Mouse (Mus musculus) lung, postnatal 25 days (tissue): Measurements from ENCODE around the gene Xcr1.

Experiments
- DNase-seq: peaks from one replicate; pipeline ENCODE4 v3.0.0; 2022; ENCODE audit warnings: low spot score

Xcr1 gene

DNA sequence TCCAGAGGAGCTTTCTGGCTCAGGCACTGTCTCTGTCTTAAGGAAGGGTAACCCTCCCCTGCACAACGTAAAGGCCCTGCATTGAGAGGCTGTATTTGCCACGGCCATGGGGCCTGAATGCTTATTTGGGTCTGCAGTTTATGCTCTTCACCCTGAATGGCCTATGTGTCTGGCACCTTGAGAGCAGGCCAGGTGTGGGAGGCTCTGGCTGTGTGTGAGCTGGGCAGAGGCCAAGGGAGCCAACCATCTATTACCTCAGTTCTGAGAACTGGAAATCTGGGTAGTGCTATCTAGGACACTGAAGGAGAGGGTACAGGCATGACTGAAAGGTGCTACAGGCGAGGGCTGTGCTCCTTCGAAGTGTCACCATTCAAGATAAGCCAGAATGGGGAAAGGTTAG is 47.0 kb downstream of the Xcr1 start:
- DNase-seq = no peak

DNA sequence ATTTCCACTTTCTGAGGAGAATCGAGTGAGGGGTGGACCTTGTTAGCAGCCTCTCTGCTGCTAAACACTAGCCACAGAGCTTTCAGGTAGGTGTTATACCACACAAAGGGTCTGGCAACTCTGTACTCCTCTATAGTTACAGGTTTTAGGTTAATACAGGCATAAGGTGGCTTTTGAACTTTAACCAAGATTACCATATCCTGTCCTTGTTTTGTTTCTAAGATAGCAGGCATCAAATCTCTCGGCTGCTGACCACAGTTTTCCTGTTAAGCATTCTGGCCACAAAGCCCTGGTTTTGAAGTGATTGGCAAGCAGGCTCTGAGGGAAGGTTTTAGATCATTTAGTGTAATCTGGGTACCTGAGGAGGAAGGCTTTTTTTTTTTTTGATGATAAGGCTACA is 47.5 kb downstream of the Xcr1 start:
- peak; percentile 13 for DNase-seq

DNA sequence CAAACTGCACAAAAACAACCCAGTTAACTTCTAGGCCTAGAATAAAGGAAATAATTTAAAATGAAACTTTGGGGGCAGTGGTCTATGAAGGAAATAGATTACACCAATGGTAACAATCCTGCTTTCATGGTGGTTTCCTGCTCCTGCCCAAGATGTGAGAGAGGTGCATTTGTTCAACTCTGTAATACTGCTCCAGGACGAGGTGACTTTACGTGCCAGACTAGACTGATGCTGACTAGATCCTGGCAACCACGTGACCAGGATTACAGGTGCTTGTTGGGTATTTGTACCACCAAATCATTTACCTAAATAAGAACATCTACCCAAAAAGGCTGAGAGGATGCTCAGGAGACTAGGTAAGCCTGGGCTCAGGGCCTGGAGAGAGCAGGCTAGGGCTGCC is 50.0 kb downstream of the Xcr1 start:
- no peak for DNase-seq

DNA sequence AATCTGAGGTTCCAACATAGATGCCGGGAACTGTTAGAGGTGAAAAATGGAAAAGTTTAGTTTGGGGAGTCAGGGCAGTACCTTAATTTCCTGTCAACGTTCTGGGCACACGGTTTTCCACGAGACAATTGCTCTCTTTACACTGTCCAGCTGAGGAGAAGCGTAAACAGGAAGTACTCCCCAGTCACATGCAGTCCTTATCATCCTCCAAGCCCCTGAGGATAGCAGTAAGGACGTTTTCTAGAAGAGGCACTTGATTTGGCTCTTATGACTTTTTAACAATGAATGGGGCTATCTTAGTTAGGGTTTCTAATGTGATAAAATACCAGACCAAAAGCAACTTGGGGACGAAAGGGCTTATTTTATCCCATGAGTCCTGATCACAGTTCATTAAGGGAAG is 53.2 kb downstream of the Xcr1 start:
- DNase-seq = no peak

DNA sequence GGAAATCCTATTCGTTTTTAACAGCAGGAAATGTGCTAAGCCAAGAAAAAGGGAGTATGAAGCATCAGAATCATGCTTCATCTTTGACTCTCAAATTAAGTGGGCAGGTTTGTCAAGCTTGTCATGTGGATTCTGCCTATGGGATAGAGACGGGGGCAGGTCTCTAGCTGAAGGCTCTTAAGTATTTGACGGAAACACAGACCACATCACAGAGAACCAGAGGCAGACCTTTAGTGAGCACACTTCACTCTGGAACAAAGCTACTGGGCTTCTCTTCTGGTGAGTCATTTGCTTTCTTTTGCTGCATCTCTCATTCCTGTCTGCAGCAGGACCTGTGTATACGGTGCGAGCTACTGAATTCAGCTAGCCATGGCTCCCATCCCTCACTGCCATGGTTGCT is 55.6 kb downstream of the Xcr1 start, which contains the start of gene Cxcr6:
Gene Cxcr6 (plus strand): TSS at position 209 of the 400 bp plus-strand sequence.
- no peak for DNase-seq

DNA sequence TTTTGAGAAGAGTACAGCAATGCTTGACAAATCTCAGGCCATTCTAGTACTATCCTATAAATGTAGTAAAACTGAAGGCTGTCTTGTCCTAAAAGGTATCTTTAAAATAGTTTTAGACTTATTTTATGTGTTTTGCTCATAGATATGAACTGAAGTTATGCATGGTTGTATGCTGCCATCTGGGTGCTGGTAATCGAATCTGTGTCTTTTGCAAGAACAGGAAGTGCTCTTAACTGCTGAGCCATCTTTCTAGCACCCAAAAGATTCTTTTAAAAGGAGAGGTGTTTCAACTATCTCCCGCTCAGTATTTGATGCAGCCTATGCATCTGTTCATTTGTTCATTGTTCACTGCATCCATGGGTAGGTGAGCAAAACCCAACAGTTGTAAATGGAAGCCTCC is 56.6 kb downstream of the Xcr1 start:
- no peak for DNase-seq

DNA sequence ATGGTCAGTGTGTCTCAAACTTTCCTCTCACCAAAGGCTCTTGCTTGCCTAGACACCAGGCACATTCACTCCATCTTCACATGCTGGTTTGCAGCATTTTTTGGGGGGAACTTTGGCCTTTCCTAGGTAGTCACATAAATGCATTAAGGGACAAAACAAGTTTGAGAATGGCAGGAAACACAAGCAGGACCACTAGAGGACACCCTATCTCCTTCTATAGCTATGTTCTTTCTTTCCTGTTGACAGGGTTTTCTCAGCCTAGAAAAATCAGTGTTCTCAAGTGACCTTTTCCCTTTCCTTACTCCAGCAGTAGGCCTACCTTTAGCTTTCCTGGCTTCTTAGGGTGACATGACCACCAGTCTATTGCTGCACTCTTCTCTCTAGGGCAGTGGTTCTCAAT is 58.9 kb downstream of the Xcr1 start:
- no peak for DNase-seq

DNA sequence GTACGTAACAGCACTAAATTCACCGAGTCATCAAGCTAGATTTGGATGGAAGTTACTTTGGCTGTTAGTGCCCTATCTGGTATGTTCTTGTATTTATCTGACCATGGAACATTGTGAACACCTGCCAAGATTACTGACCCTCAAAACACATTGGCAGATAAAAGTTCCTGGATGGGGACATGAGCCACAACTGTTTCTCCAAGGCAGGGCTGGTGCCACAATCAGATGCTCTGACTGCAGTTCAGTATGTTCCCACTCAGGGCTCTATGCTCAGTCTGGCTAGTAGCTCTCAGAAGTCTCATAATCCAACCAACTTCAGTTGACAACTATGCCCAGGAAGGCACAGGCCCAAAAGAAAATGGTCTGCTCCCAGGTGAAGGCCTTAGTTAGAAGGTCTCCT is 59.4 kb downstream of the Xcr1 start:
- DNase-seq = no peak
